Mouse (Mus musculus): ENCODE data around the gene Mfn2. TPM values are rescaled to one million over a fixed set of nuclear protein-coding genes. Genes with fewer than 3 reads are reported as not detected.
A peak's percentile ranks its signal among the peaks of the same experiment; 100 is the strongest.

Gene Mfn2
- 107 and 117 TPM in 2 replicates for polyA plus RNA-seq (2014; fragmentation: Nextera tagmentation; extraction: Ambion mirVana)

GRCm38 (mm10) chr4:147904313-147905089 is at the start of gene Mfn2:
TSS of gene Mfn2 (minus strand) at chr4:147904704.
- peak; percentile 93 for ATAC-seq (ENCODE audit: insufficient number of reproducible peaks, insufficient read depth, low FRiP score, low read depth)
- WGBS = under 1% methylated on average over 58 of the region's 59 CpGs

GRCm38 (mm10) chr4:147953590-147953989 is 49.1 kb upstream of the Mfn2 start:
- no peak overlapping the region for H3K4me2 ChIP-seq (ENCODE audit: low read length)
- H3K27ac ChIP-seq (replicated peaks in 1 of 2; ENCODE audit: control insufficient read depth in 1 of 2, insufficient read depth in 1 of 2, low read depth in 2 of 2, low read length in 2 of 2) = no peak overlapping the region
- peaks cover 8% of the 10 kb centered on the region for H3K36me3 ChIP-seq (ENCODE audit: control insufficient read depth, insufficient read depth, low read length)
- no peak for ATAC-seq (ENCODE audit: insufficient number of reproducible peaks, insufficient read depth, low FRiP score, low read depth)
- 3% methylated on average over 4 of the region's 4 CpGs for WGBS
- H3K9me3 ChIP-seq (ENCODE audit: control insufficient read depth, low read length) = no peaks in the 10 kb centered on the region
- no peak overlapping the region for H3K4me3 ChIP-seq (ENCODE audit: control insufficient read depth in 1 of 2, insufficient read depth in 1 of 2, low read depth in 1 of 2, low read length in 2 of 2)
- no peaks in the 10 kb centered on the region for H3K4me1 ChIP-seq (ENCODE audit: control insufficient read depth in 2 of 2, insufficient read depth in 2 of 2, low read length in 2 of 2)
- no peak overlapping the region for H3K9ac ChIP-seq (ENCODE audit: low read length)
- no peaks in the 10 kb centered on the region for H3K27me3 ChIP-seq (ENCODE audit: control insufficient read depth, insufficient read depth, low read length)

More at GRCm38 (mm10) chr4:147904313-147905089, at the start of gene Mfn2:
- H3K27me3 ChIP-seq (ENCODE audit: control insufficient read depth, insufficient read depth, low read length) = no peaks in the 10 kb centered on the region
- peak within 1 kb of the TSS; percentile 97 for H3K9ac ChIP-seq (ENCODE audit: low read length)
- peak within 1 kb of the TSS; percentile 78 for H3K4me2 ChIP-seq (ENCODE audit: low read length)
- peak within 1 kb of the TSS; percentile 95 for H3K27ac ChIP-seq (replicated peaks in 1 of 2; ENCODE audit: control insufficient read depth in 1 of 2, insufficient read depth in 1 of 2, low read depth in 2 of 2, low read length in 2 of 2)
- peaks cover 43% of the 10 kb centered on the region for H3K36me3 ChIP-seq (ENCODE audit: control insufficient read depth, insufficient read depth, low read length)
- peak within 1 kb of the TSS; percentile 85 to 96 for H3K4me3 ChIP-seq (ENCODE audit: control insufficient read depth in 1 of 2, insufficient read depth in 1 of 2, low read depth in 1 of 2, low read length in 2 of 2)
- H3K4me1 ChIP-seq (ENCODE audit: control insufficient read depth in 2 of 2, insufficient read depth in 2 of 2, low read length in 2 of 2) = peaks cover 22 to 34% of the 10 kb centered on the region in 2 experiments
- H3K9me3 ChIP-seq (ENCODE audit: control insufficient read depth, low read length) = no peaks in the 10 kb centered on the region

- ATAC-seq (ENCODE audit: insufficient number of reproducible peaks, insufficient read depth, low FRiP score, low read depth) = no peak
- Histone ChIP-seq H3K27me3 (ENCODE audit: control insufficient read depth, insufficient read depth, low read length) (no peaks in the 10 kb centered on the region), H3K36me3 (ENCODE audit: control insufficient read depth, insufficient read depth, low read length) (peaks cover 60% of the 10 kb centered on the region), H3K4me3 (ENCODE audit: control insufficient read depth in 1 of 2, insufficient read depth in 1 of 2, low read depth in 1 of 2, low read length in 2 of 2) (no peak overlapping the region), H3K4me1 (ENCODE audit: control insufficient read depth in 2 of 2, insufficient read depth in 2 of 2, low read length in 2 of 2) (peaks cover 2 to 5% of the 10 kb centered on the region in 2 experiments; a peak in 2 of 4 replicates), H3K9me3 (ENCODE audit: control insufficient read depth, low read length) (no peaks in the 10 kb centered on the region), H3K27ac (replicated peaks in 1 of 2; ENCODE audit: control insufficient read depth in 1 of 2, insufficient read depth in 1 of 2, low read depth in 2 of 2, low read length in 2 of 2) (no peak overlapping the region), H3K4me2 (ENCODE audit: low read length) (no peak overlapping the region), H3K9ac (ENCODE audit: low read length) (no peak overlapping the region)
- 60% methylated on average over 2 of the region's 2 CpGs for WGBS
These were observed 43.0 kb upstream of the Mfn2 start for GRCm38 (mm10) chr4:147947511-147947910.

GRCm38 (mm10) chr4:147943005-147943404 is 38.5 kb upstream of the Mfn2 start:
- Histone ChIP-seq H3K4me3 (ENCODE audit: control insufficient read depth in 1 of 2, insufficient read depth in 1 of 2, low read depth in 1 of 2, low read length in 2 of 2) (no peak overlapping the region), H3K9me3 (ENCODE audit: control insufficient read depth, low read length) (no peaks in the 10 kb centered on the region), H3K4me2 (ENCODE audit: low read length) (peak overlapping the region; percentile 97; the same call in 1 of the 2 replicates), H3K27me3 (ENCODE audit: control insufficient read depth, insufficient read depth, low read length) (no peaks in the 10 kb centered on the region), H3K9ac (ENCODE audit: low read length) (no peak overlapping the region), H3K36me3 (ENCODE audit: control insufficient read depth, insufficient read depth, low read length) (peaks cover 52% of the 10 kb centered on the region), H3K27ac (replicated peaks in 1 of 2; ENCODE audit: control insufficient read depth in 1 of 2, insufficient read depth in 1 of 2, low read depth in 2 of 2, low read length in 2 of 2) (no peak overlapping the region), H3K4me1 (ENCODE audit: control insufficient read depth in 2 of 2, insufficient read depth in 2 of 2, low read length in 2 of 2) (peaks cover 26 to 34% of the 10 kb centered on the region in 2 experiments)
- 94% methylated on average over 1 of the region's 1 CpGs for WGBS
- no peak for ATAC-seq (ENCODE audit: insufficient number of reproducible peaks, insufficient read depth, low FRiP score, low read depth)

- 6% methylated on average over 83 of the region's 88 CpGs for WGBS
These were observed 36.8 kb upstream of the Mfn2 start for GRCm38 (mm10) chr4:147941045-147942020.

GRCm38 (mm10) chr4:147940576-147941044 is 36.1 kb upstream of the Mfn2 start, which contains the start of gene 2510039O18Rik:
TSS of gene 2510039O18Rik (plus strand) at chr4:147940895.
- H3K9ac ChIP-seq (ENCODE audit: low read length) = peak within 1 kb of the TSS; percentile 91
- peaks cover 28% of the 10 kb centered on the region for H3K36me3 ChIP-seq (ENCODE audit: control insufficient read depth, insufficient read depth, low read length)
- 2% methylated on average over 28 of the region's 35 CpGs for WGBS
- H3K9me3 ChIP-seq (ENCODE audit: control insufficient read depth, low read length) = no peaks in the 10 kb centered on the region
- ATAC-seq (ENCODE audit: insufficient number of reproducible peaks, insufficient read depth, low FRiP score, low read depth) = peak; percentile 45; the same call in 1 of the 2 replicates
- peak within 1 kb of the TSS; percentile 83 to 87 for H3K27ac ChIP-seq (replicated peaks in 1 of 2; ENCODE audit: control insufficient read depth in 1 of 2, insufficient read depth in 1 of 2, low read depth in 2 of 2, low read length in 2 of 2)
- peak within 1 kb of the TSS; percentile 92 to 95 for H3K4me3 ChIP-seq (ENCODE audit: control insufficient read depth in 1 of 2, insufficient read depth in 1 of 2, low read depth in 1 of 2, low read length in 2 of 2)
- no peaks in the 10 kb centered on the region for H3K27me3 ChIP-seq (ENCODE audit: control insufficient read depth, insufficient read depth, low read length)
- peaks cover 35 to 52% of the 10 kb centered on the region in 2 experiments for H3K4me1 ChIP-seq (ENCODE audit: control insufficient read depth in 2 of 2, insufficient read depth in 2 of 2, low read length in 2 of 2)
- H3K4me2 ChIP-seq (ENCODE audit: low read length) = peak within 1 kb of the TSS; percentile 97

More at GRCm38 (mm10) chr4:147941045-147942020, 36.8 kb upstream of the Mfn2 start:
- H3K9me3 ChIP-seq (ENCODE audit: control insufficient read depth, low read length) = no peaks in the 10 kb centered on the region
- H3K36me3 ChIP-seq (ENCODE audit: control insufficient read depth, insufficient read depth, low read length) = peaks cover 35% of the 10 kb centered on the region
- peaks cover 32 to 46% of the 10 kb centered on the region in 2 experiments for H3K4me1 ChIP-seq (ENCODE audit: control insufficient read depth in 2 of 2, insufficient read depth in 2 of 2, low read length in 2 of 2)
- peak overlapping the region; percentile 35 to 68; a peak in 2 of 4 replicates for H3K27ac ChIP-seq (replicated peaks in 1 of 2; ENCODE audit: control insufficient read depth in 1 of 2, insufficient read depth in 1 of 2, low read depth in 2 of 2, low read length in 2 of 2)
- no peaks in the 10 kb centered on the region for H3K27me3 ChIP-seq (ENCODE audit: control insufficient read depth, insufficient read depth, low read length)
- peak overlapping the region; percentile 91 for H3K9ac ChIP-seq (ENCODE audit: low read length)
- peak overlapping the region; percentile 92 to 95 for H3K4me3 ChIP-seq (ENCODE audit: control insufficient read depth in 1 of 2, insufficient read depth in 1 of 2, low read depth in 1 of 2, low read length in 2 of 2)
- ATAC-seq (ENCODE audit: insufficient number of reproducible peaks, insufficient read depth, low FRiP score, low read depth) = peak; percentile 29; the same call in 1 of the 2 replicates
- peak overlapping the region; percentile 97 for H3K4me2 ChIP-seq (ENCODE audit: low read length)

- WGBS = 55% methylated on average over 9 of the region's 9 CpGs
- Histone ChIP-seq H3K4me1 (ENCODE audit: control insufficient read depth in 2 of 2, insufficient read depth in 2 of 2, low read length in 2 of 2) (peaks cover 35 to 53% of the 10 kb centered on the region in 2 experiments), H3K9me3 (ENCODE audit: control insufficient read depth, low read length) (no peaks in the 10 kb centered on the region), H3K9ac (ENCODE audit: low read length) (peak overlapping the region; percentile 46; the same call in 1 of the 2 replicates), H3K4me2 (ENCODE audit: low read length) (peak overlapping the region; percentile 52), H3K27me3 (ENCODE audit: control insufficient read depth, insufficient read depth, low read length) (no peaks in the 10 kb centered on the region), H3K4me3 (ENCODE audit: control insufficient read depth in 1 of 2, insufficient read depth in 1 of 2, low read depth in 1 of 2, low read length in 2 of 2) (0 out of 4 replicates have a peak overlapping the region, but pooled peaks of 1 of the 2 experiments have one; percentile 95), H3K36me3 (ENCODE audit: control insufficient read depth, insufficient read depth, low read length) (peaks cover 23% of the 10 kb centered on the region), H3K27ac (replicated peaks in 1 of 2; ENCODE audit: control insufficient read depth in 1 of 2, insufficient read depth in 1 of 2, low read depth in 2 of 2, low read length in 2 of 2) (peak overlapping the region; percentile 83 to 87)
- no peak for ATAC-seq (ENCODE audit: insufficient number of reproducible peaks, insufficient read depth, low FRiP score, low read depth)
These were observed 35.6 kb upstream of the Mfn2 start for GRCm38 (mm10) chr4:147940111-147940510.

Data from heart, embryonic 14.5 days (tissue).